Mouse (Mus musculus): ENCODE measurements around the gene Olfr169.
"Not testable (repeated sequence)": the region's sequence is repeated elsewhere in the genome, so short reads cannot be mapped to it uniquely, and the experiment has no call there.

Olfr169 gene

GRCm38 (mm10) chr16:19571709-19572108 is at the start of gene Olfr169:
Olfr169 (minus strand) TSS chr16:19571809.
- not testable (repeated sequence) for DNase-seq (ENCODE audit: low read depth)

DNA sequence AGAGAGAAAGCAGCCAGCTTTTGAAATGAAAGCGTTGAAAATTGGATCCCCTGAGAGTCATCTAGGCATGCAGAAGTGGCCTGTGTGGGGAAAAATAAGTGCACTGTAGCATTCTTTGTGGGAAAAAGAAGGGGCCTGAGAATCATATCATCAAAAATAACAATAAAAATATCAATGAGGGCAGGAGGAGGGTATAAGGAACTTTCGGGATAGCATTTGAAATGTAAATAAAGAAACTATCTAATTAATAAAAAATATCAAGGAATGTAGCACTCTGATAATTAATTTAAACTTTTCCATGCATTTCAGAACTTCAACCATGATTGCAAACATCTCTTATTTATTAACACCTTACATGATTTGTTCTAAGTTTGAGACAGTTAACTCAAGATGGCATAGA is 40.2 kb upstream of the Olfr169 start, which contains the start of gene Olfr170:
Gene Olfr170 (minus strand): TSS at position 101 of the 400 bp plus-strand sequence.
- DNase-seq (ENCODE audit: low read depth), result not testable (repeated sequence)

DNA sequence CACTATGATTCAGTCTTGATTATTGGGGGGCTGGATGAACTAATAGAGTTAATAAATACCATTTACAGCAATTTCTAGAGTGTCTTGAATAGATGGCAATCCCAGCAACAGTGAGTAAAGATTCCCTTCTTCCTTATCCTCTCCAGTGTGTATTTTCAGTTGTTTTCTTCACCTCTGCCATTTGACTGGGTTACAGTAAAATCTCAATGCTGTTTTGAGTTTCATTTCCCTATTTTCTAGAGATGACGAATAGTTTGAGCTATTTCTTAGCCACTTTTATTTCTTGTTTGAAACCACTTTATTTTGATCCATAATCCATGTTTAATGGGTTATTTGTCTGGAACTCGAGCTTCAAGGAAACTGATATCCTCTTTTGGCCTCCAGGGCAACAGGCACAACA is 31.6 kb upstream of the Olfr169 start:
- DNase-seq (ENCODE audit: low read depth), result no peak

DNA sequence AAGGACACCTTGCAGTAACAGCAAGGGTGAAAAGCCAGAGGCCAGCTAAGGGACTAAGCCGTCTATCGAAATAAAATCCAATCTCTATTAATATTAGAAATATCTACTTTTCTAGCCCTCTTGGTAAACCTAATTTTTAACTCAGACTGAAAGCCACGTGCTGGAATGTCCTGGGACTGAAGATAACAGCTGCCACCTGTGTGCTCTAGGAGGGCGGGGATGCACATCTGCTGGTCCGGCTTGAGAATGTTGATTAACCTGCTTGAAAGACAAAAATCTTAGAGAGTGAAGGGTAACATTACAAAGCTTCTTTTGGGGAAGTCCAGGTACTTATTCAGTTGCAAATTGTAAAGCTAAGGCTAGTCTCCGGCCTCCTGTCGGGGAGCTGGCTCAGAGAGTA is 18.2 kb downstream of the Olfr169 start:
- not testable (repeated sequence) for DNase-seq (ENCODE audit: low read depth)

DNA sequence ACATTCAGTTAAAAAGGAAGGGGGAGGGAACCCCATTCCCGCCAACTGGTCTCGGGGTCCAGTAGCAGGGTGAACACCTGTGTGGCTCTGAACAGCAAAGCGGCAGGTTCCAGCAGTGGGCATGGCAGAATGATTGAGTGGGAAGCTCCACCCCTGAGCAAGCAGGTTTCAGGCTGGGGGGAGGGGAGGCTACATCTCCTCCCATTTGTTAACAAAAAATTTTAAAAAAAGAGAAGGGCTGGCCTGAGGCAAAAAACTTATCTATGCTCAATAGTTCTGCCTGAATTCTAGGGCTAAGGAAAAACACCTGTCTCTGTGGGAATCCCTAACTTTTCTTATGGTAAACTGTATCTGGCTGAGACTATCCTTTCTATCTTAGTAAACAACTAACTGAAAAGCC is 19.4 kb downstream of the Olfr169 start:
- not testable (repeated sequence) for DNase-seq (ENCODE audit: low read depth)

GRCm38 (mm10) chr16:19535455-19535854 is 36.2 kb downstream of the Olfr169 start, which contains the start of gene Olfr168:
Olfr168 (minus strand) TSS chr16:19535555.
- DNase-seq (ENCODE audit: low read depth), result no peak

- DNase-seq (ENCODE audit: low read depth), result no peak
These were observed 49.4 kb downstream of the Olfr169 start, which contains the start of gene Olfr167 for GRCm38 (mm10) chr16:19522166-19522565. Olfr167 (minus strand) TSS chr16:19522266.

All from induced T-regulatory cell, adult 2 months (primary cell).